Mouse (Mus musculus) embryonic fibroblast, embryonic 13.5 days (primary cell): ENCODE measurements around the gene Osbpl5. TPM values are rescaled to one million over a fixed set of nuclear protein-coding genes. Genes with fewer than 3 reads are reported as not detected.

ENCODE experiments used
- H3K27ac ChIP-seq: 2 replicates; pipeline ENCODE4 v1.5.1; 2012; ENCODE audit warnings: low read length, control low read depth, inconsistent platforms; ENCODE audit not compliant: insufficient read depth
- H3K4me1 ChIP-seq: 2 replicates; pipeline ENCODE4 v1.6.1; 2011; ENCODE audit warnings: low read length; ENCODE audit not compliant: control insufficient read depth, insufficient read depth
- H3K4me3 ChIP-seq: 2 replicates; pipeline ENCODE4 v1.5.1; 2011; ENCODE audit warnings: mild to moderate bottlenecking, control low read depth, low read length; ENCODE audit not compliant: insufficient read depth
- CTCF ChIP-seq: IDR thresholded peaks from 2 replicates; pipeline ENCODE4 v1.5.1; 2011; ENCODE audit warnings: mild to moderate bottlenecking, control low read depth, low read length, moderate library complexity, borderline replicate concordance; ENCODE audit not compliant: insufficient read depth
- POLR2A ChIP-seq: IDR thresholded peaks from 2 replicates; pipeline ENCODE4 v1.6.1; 2011; ENCODE audit warnings: low read depth, mild to moderate bottlenecking, control low read depth, low read length, moderate library complexity
- polyA plus RNA-seq: library from polyadenylated mRNA; stranded (reverse); fragments of >200 nt; gene quantifications from 2 replicates; pipeline ENCODE4 v1.2.4, GENCODE M21; 2011; ENCODE audit warnings: low read depth; ENCODE audit not compliant: missing spikeins, insufficient read length

Gene Osbpl5
- 54.2 and 70.5 TPM in 2 replicates for polyA plus RNA-seq

GRCm38 (mm10) chr7:143756125-143757026 is at the start of gene Osbpl5:
Gene Osbpl5 (minus strand): TSS chr7:143756985.
- no peak for TF ChIP-seq POLR2A
- no peak for TF ChIP-seq CTCF
- H3K27ac ChIP-seq, result no peak within 1 kb of the TSS
- no peaks in the 10 kb centered on the region for H3K4me1 ChIP-seq
- peak within 1 kb of the TSS; percentile 20; the same call in 1 of the 2 replicates for H3K4me3 ChIP-seq

GRCm38 (mm10) chr7:143805199-143805624 is 48.4 kb upstream of the Osbpl5 start:
- no peak overlapping the region for H3K4me3 ChIP-seq
- no peak overlapping the region for H3K27ac ChIP-seq
- H3K4me1 ChIP-seq, result no peaks in the 10 kb centered on the region
- no peak for TF ChIP-seq CTCF
- no peak for TF ChIP-seq POLR2A

- no peak overlapping the region for H3K27ac ChIP-seq
- H3K4me3 ChIP-seq, result no peak overlapping the region
- H3K4me1 ChIP-seq, result no peaks in the 10 kb centered on the region
- TF ChIP-seq CTCF, result no peak
Measured at GRCm38 (mm10) chr7:143801195-143802065, 44.6 kb upstream of the Osbpl5 start.

- no peaks in the 10 kb centered on the region for H3K4me1 ChIP-seq
- no peak overlapping the region for H3K27ac ChIP-seq
- no peak overlapping the region for H3K4me3 ChIP-seq
- TF ChIP-seq POLR2A (no peak), CTCF (no peak)
Measured at GRCm38 (mm10) chr7:143800770-143801169, 44.0 kb upstream of the Osbpl5 start.

GRCm38 (mm10) chr7:143798783-143799182 is 42.0 kb upstream of the Osbpl5 start:
- Histone ChIP-seq H3K27ac (no peak overlapping the region), H3K4me1 (no peaks in the 10 kb centered on the region), H3K4me3 (no peak overlapping the region)
- no peak for TF ChIP-seq CTCF
- no peak for TF ChIP-seq POLR2A

DNA sequence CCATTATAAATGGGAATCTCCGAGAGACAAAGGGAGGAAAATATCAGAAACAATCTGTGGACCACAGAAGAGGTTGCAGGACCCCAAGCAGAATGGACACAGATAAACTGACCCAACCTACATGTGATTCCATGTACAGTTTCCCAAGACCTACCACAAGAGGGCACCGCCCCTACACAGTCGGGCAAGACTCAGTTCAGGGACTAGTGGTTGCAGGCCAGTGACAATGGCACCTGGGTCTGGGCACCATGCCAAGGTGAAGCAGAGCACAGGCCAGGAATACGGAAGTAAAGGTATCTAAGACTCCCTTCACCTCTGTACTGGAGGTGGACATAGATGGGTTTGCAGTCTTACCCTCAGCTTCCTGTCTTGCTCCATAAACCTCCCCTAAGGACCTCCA is 36.3 kb upstream of the Osbpl5 start:
- TF ChIP-seq CTCF (peak; percentile 45; the same call in 1 of the 2 replicates), POLR2A (no peak)
- H3K27ac ChIP-seq, result no peak overlapping the region
- no peaks in the 10 kb centered on the region for H3K4me1 ChIP-seq
- no peak overlapping the region for H3K4me3 ChIP-seq

DNA sequence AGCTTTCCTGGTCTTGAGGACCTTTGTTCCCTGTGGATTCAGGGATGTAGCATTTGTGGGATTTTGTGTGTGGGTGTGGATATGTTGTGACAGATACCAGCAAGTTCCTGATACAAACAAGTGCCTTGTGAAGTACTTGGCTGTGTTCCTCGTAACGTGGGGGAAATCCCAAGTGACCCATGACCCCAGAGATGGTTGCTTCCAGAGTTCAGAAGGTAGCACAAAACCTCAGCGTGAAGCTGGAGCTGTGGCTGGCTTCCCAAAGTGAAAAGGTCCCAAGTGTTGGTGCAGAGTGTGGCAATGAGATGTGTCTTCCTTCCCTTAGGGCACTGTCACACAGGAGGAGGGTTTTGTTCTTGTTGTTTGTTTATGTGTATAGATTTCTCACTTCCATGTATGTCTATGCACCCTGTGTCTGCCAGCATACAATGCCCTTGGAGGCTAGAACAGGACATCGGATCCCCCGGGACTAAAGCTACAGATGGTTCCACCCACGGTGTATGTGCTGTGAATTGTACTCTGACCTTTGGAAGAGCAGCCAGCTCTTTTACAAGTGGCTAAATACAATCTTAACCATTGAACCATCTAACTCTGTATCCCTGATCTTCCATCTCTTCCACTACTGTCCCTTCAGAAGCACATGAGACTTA is 35.7 kb upstream of the Osbpl5 start:
- no peaks in the 10 kb centered on the region for H3K4me1 ChIP-seq
- TF ChIP-seq CTCF (no peak), POLR2A (no peak)
- no peak overlapping the region for H3K4me3 ChIP-seq

GRCm38 (mm10) chr7:143783996-143784829 is 27.4 kb upstream of the Osbpl5 start, which contains the start of gene Mrgpre:
Gene Mrgpre (minus strand): TSS chr7:143784500.
- TF ChIP-seq CTCF (no peak), POLR2A (peak; percentile 56; the same call in 1 of the 2 replicates)
- Histone ChIP-seq H3K4me3 (no peak within 1 kb of the TSS), H3K4me1 (peaks cover 20% of the 10 kb centered on the region), H3K27ac (peak within 1 kb of the TSS; percentile 77)

More for the DNA sequence above, 35.7 kb upstream of the Osbpl5 start:
- no peak overlapping the region for H3K27ac ChIP-seq

DNA sequence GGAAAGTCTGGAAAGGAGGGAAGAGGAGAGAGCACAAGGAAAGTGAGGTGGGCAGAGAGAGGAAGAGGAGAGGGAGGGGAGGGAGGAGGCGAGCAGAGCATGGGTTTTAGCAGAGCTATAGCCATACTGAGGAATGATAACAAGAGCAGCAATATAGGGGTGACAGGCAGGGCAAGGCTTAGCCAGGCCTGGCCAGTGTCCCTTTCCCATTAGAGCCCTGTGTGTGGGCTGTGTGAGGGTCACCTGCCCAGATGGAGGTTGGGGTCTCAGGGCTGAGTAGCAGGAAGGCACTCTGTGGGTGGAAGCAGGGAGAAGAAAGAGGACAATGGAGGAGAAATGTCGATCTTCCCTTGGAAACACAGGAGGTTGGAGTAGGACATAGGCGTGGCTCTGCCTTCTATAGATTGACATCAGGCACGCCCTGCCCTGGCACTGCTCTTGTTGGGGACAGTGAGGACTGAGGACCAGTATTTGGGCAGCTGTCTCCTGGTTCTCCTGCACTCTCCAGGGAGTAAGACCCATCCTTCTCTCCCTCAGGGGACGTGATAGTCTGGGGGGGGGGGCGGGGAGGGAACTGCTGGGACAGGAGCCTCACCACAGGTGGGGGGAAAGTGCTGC is 26.7 kb upstream of the Osbpl5 start:
- TF ChIP-seq POLR2A (no peak), CTCF (no peak)
- peaks cover 20% of the 10 kb centered on the region for H3K4me1 ChIP-seq
- H3K27ac ChIP-seq, result peak overlapping the region; percentile 60
- H3K4me3 ChIP-seq, result no peak overlapping the region
